Mouse (Mus musculus) hindbrain, embryonic 12.5 days (tissue): ENCODE measurements around the gene Gm21188. TPM values are rescaled to one million over a fixed set of nuclear protein-coding genes. Genes with fewer than 3 reads are reported as not detected.
A peak's percentile ranks its signal among the peaks of the same experiment; 100 is the strongest.
"Not testable (repeated sequence)": the region's sequence is repeated elsewhere in the genome, so short reads cannot be mapped to it uniquely, and the experiment has no call there.

Source experiments
- ATAC-seq: fragments of 200-750 bp; cut with Nextera tagmentation; 2 replicates; pipeline ENCODE4 v1.8.0; 2017; ENCODE audit warnings: moderate TSS enrichment; ENCODE audit not compliant: low FRiP score
- H3K27ac ChIP-seq: fragments of 300-500 bp; sonication (generic); 2 replicates; pipeline ENCODE4 v1.5.1; 2016; ENCODE audit warnings: mild to moderate bottlenecking
- H3K27me3 ChIP-seq: fragments of 300-500 bp; sonication (generic); 2 replicates; pipeline ENCODE4 v1.6.1; 2016; ENCODE audit warnings: mild to moderate bottlenecking
- H3K36me3 ChIP-seq: fragments of 300-500 bp; sonication (generic); 2 replicates; pipeline ENCODE4 v1.6.1; 2016; ENCODE audit warnings: mild to moderate bottlenecking
- H3K4me1 ChIP-seq: fragments of 300-500 bp; sonication (generic); 2 replicates; pipeline ENCODE4 v1.6.1; 2016
- H3K4me2 ChIP-seq: fragments of 300-500 bp; sonication (generic); replicated peaks from 2 replicates; pipeline ENCODE4 v1.6.1; 2016; ENCODE audit warnings: mild to moderate bottlenecking
- H3K4me3 ChIP-seq: fragments of 300-500 bp; sonication (generic); 2 replicates; pipeline ENCODE4 v1.5.1; 2016; ENCODE audit warnings: mild to moderate bottlenecking
- H3K9ac ChIP-seq: fragments of 300-500 bp; sonication (generic); 2 replicates; pipeline ENCODE4 v1.6.1; 2016; ENCODE audit warnings: mild to moderate bottlenecking, moderate library complexity
- H3K9me3 ChIP-seq: fragments of 300-500 bp; sonication (generic); replicated peaks from 2 replicates; pipeline ENCODE4 v1.6.1; 2016; ENCODE audit warnings: mild to moderate bottlenecking
- WGBS: fragments of 180-500 bp; shearing (Covaris S2); methylation state at CpG from one replicate; pipeline ENCODE4 v1.1.7; 2016; 5-methylcytosine and 5-hydroxymethylcytosine counted together
- polyA plus RNA-seq: library from polyadenylated mRNA; unstranded; fragments of >200 nt; fragmentation: Nextera tagmentation; extraction: Ambion mirVana; gene quantifications from 2 replicates; pipeline ENCODE4 v1.2.1, GENCODE M21; 2016

Gm21188 gene
- polyA plus RNA-seq, 1 experiment from 2014 or later, result not detected

GRCm38 (mm10) chr13:120024581-120024980, 27.4 kb downstream of the Gm21188 start:
- not testable (repeated sequence) for H3K9me3 ChIP-seq, H3K4me2 ChIP-seq, H3K9ac ChIP-seq, H3K4me1 ChIP-seq, ATAC-seq, H3K36me3 ChIP-seq, H3K27ac ChIP-seq, H3K4me3 ChIP-seq
- peaks cover 21% of the 10 kb centered on the region for H3K27me3 ChIP-seq
- WGBS, result 12% methylated on average over 9 of the region's 9 CpGs

- not testable (repeated sequence) for H3K4me1 ChIP-seq, H3K4me3 ChIP-seq, H3K9me3 ChIP-seq, H3K9ac ChIP-seq, ATAC-seq, H3K27ac ChIP-seq, H3K36me3 ChIP-seq, H3K4me2 ChIP-seq
- no CpG with 5 or more reads among the region's 1 CpGs for WGBS
- peaks cover 19% of the 10 kb centered on the region for H3K27me3 ChIP-seq
Observed at GRCm38 (mm10) chr13:120021477-120021876, 30.5 kb downstream of the Gm21188 start.

GRCm38 (mm10) chr13:120015348-120016007, 36.5 kb downstream of the Gm21188 start:
- not testable (repeated sequence) for H3K9ac ChIP-seq, H3K27me3 ChIP-seq
- WGBS, result 2% methylated on average over 6 of the region's 32 CpGs

DNA sequence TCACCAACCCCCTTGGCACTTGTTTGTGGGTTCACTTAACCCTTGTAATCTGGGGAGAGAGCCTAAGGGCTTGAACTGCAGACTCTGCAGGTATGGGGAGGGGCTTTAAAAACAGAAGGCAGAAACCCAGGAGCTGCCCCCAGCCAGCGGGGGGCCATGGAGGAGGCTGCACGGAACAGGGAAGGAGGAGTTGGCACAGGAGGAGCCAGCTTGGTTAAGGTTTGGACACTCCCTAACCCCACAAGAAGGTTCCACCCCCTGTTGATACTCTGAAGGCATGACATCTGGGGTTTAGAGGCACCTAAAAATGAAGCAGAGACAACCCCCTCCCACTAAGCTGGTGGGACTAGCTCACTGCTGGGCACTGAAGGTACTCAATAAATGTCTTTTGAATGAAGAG, 38.0 kb downstream of the Gm21188 start:
- not testable (repeated sequence) for H3K9ac ChIP-seq, H3K27me3 ChIP-seq, H3K9me3 ChIP-seq, H3K4me2 ChIP-seq, H3K4me3 ChIP-seq, H3K36me3 ChIP-seq, H3K27ac ChIP-seq, H3K4me1 ChIP-seq
- 0 out of 2 replicates have a peak, but pooled peaks have one; percentile 35 for ATAC-seq
- no CpG with 5 or more reads among the region's 2 CpGs for WGBS

More at GRCm38 (mm10) chr13:120015348-120016007, 36.5 kb downstream of the Gm21188 start:
- ATAC-seq, H3K4me2 ChIP-seq, H3K36me3 ChIP-seq, H3K27ac ChIP-seq, H3K4me3 ChIP-seq, H3K9me3 ChIP-seq, H3K4me1 ChIP-seq: not testable (repeated sequence)

- not testable (repeated sequence) for H3K9me3 ChIP-seq, H3K9ac ChIP-seq, H3K4me1 ChIP-seq, H3K27ac ChIP-seq, H3K4me3 ChIP-seq, H3K4me2 ChIP-seq, H3K27me3 ChIP-seq, H3K36me3 ChIP-seq
- no CpG with 5 or more reads among the region's 5 CpGs for WGBS
- ATAC-seq, result 0 out of 2 replicates have a peak, but pooled peaks have one; percentile 8
Observed at GRCm38 (mm10) chr13:120013544-120013943, 38.5 kb downstream of the Gm21188 start.

- H3K36me3 ChIP-seq, ATAC-seq, H3K9ac ChIP-seq, H3K9me3 ChIP-seq, H3K4me2 ChIP-seq, H3K27ac ChIP-seq, H3K4me3 ChIP-seq, H3K4me1 ChIP-seq, H3K27me3 ChIP-seq: not testable (repeated sequence)
Observed at GRCm38 (mm10) chr13:120010068-120010467, 41.9 kb downstream of the Gm21188 start.

DNA sequence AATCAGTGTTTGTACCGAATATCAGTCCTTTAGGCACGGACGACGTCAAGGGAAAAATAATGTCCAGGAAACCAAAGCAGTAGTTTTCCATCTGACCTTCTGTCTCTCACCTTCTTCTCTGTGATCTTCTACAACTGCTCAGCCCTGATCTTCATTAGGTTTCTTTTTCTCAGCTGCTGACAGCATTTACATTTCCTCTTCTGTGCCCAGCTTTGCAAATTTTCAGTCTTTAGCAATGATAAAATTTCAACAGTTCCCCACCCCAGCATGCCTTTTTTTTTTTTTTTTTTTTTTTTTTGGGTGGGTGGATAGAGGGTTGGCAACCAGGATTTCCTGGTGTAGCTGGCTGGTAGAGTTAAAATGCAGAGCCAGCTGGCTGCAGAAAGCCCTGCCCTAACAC, 52.8 kb downstream of the Gm21188 start:
- not testable (repeated sequence) for H3K27ac ChIP-seq, H3K4me3 ChIP-seq, H3K4me1 ChIP-seq, H3K9ac ChIP-seq, ATAC-seq, H3K36me3 ChIP-seq, H3K4me2 ChIP-seq, H3K9me3 ChIP-seq, H3K27me3 ChIP-seq
- no CpG with 5 or more reads among the region's 4 CpGs for WGBS

GRCm38 (mm10) chr13:119998442-119999086, 53.4 kb downstream of the Gm21188 start:
- H3K27me3 ChIP-seq, H3K36me3 ChIP-seq, H3K9me3 ChIP-seq, H3K27ac ChIP-seq, H3K4me2 ChIP-seq, H3K4me1 ChIP-seq, H3K4me3 ChIP-seq, H3K9ac ChIP-seq: not testable (repeated sequence)
- ATAC-seq, result peak; percentile 88
- no CpG with 5 or more reads among the region's 22 CpGs for WGBS

DNA sequence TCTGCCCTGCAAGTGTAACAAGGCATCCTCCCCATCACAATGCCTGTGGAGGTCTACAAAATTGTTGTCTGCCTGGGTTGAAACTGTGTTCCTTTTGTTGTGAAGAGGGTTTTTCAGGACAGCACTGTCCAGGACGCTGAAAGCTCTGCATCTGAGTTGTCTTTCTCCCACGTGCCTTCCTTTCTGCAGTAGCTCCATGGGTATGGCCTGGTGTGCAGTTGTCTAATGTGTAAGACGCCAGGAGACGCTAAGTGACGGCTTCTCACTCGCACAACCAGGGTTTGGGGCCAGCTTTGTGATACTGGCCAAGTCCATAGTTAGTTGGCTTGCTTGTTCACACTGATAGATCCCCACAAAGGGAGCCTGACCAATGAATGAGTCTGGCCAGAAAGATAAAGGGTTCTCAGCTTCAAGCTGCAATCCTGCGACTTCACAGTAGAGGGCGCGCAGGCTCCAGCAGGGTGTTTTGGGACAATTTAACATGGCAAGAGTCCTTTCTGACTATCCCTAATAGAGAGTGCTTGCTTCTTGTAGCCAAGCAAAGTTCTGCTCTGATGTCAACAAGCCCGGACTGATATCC, 60.0 kb downstream of the Gm21188 start:
- not testable (repeated sequence) for H3K9ac ChIP-seq, H3K27ac ChIP-seq, H3K27me3 ChIP-seq, H3K4me3 ChIP-seq, H3K4me2 ChIP-seq, ATAC-seq, H3K9me3 ChIP-seq, H3K36me3 ChIP-seq, H3K4me1 ChIP-seq
- WGBS, result no CpG with 5 or more reads among the region's 10 CpGs

DNA sequence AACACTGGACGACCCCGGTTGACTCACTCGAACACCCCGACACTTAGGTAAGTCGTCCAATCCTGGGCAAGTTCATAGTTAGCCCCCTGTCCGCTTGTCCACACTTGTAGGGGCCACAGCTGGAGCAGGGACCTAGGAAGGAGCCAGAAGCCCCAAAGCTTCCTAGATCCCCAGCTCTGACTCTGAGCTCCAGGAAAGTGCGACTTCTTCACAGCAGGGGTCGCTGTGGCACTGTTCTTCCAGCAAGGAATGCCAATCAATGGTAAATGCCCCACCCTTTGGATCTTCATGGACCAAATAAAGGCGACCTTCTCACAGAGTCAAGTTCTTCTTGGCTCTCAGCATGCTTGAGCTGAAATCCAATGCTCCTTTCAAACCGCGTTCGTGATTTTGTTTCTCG, 60.7 kb downstream of the Gm21188 start:
- H3K4me3 ChIP-seq, H3K27me3 ChIP-seq, H3K4me1 ChIP-seq, H3K4me2 ChIP-seq, H3K9ac ChIP-seq, H3K9me3 ChIP-seq, H3K27ac ChIP-seq, H3K36me3 ChIP-seq: not testable (repeated sequence)
- no CpG with 5 or more reads among the region's 13 CpGs for WGBS
- peak; percentile 32; the same call in 1 of the 2 replicates for ATAC-seq
